Mouse (Mus musculus) embryo, embryonic 9.5 days (tissue): ENCODE measurements at regions not wholly inside any gene's neighbourhood (a gene's known extent, or its start where the extent isn't known, plus 50 kb on each side); places are given as distances from the start of the nearest gene placed in this dataset.

Experiments used
- DNase-seq: peaks from one replicate; pipeline ENCODE4 v3.0.0-alpha.2; 2017; ENCODE audit errors: extremely low spot score

GRCm38 (mm10) chr3:136611682-136612081, 58.2 kb upstream of the Ppp3ca start:
- DNase-seq = no peak

- DNase-seq = no peak
Measured at GRCm38 (mm10) chr3:136610556-136610924, 59.4 kb upstream of the Ppp3ca start.

- peak; percentile 33 for DNase-seq
Measured at GRCm38 (mm10) chr3:136609855-136610555, 59.9 kb upstream of the Ppp3ca start.

- DNase-seq = no peak
Measured at GRCm38 (mm10) chr3:136601706-136602105, 68.2 kb upstream of the Ppp3ca start.

- no peak for DNase-seq
Measured at GRCm38 (mm10) chr3:136583937-136584336, 86.0 kb upstream of the Ppp3ca start.

- no peak for DNase-seq
Measured at GRCm38 (mm10) chr3:136578016-136578415, 91.9 kb upstream of the Ppp3ca start.

- DNase-seq = peak; percentile 3
Measured at GRCm38 (mm10) chr3:136570517-136570916, 99.4 kb upstream of the Ppp3ca start.

- no peak for DNase-seq
Measured at GRCm38 (mm10) chr3:136556488-136556887, 113.4 kb upstream of the Ppp3ca start.

- DNase-seq = no peak
Measured at GRCm38 (mm10) chr3:136549471-136549870, 120.5 kb upstream of the Ppp3ca start.

- no peak for DNase-seq
Measured at GRCm38 (mm10) chr3:136531604-136532003, 138.3 kb upstream of the Ppp3ca start.

- no peak for DNase-seq
Measured at GRCm38 (mm10) chr3:136508575-136508974, 161.3 kb upstream of the Ppp3ca start.

- no peak for DNase-seq
Measured at GRCm38 (mm10) chr3:136507070-136507469, 162.9 kb upstream of the Ppp3ca start.

GRCm38 (mm10) chr3:136494831-136495230, 169.0 kb upstream of the Bank1 start:
- DNase-seq = no peak

- DNase-seq = no peak
Measured at GRCm38 (mm10) chr3:136491683-136492082, 165.8 kb upstream of the Bank1 start.

- no peak for DNase-seq
Measured at GRCm38 (mm10) chr3:136471693-136472092, 145.8 kb upstream of the Bank1 start.

GRCm38 (mm10) chr3:136462747-136463146, 136.9 kb upstream of the Bank1 start:
- no peak for DNase-seq

- DNase-seq = no peak
Measured at GRCm38 (mm10) chr3:136456471-136457117, 130.7 kb upstream of the Bank1 start.

- DNase-seq = no peak
Measured at GRCm38 (mm10) chr3:136455651-136456470, 130.0 kb upstream of the Bank1 start.

- no peak for DNase-seq
Measured at GRCm38 (mm10) chr3:136454967-136455366, 129.1 kb upstream of the Bank1 start.

GRCm38 (mm10) chr3:136450986-136451774, 125.3 kb upstream of the Bank1 start:
- DNase-seq = no peak

- DNase-seq = no peak
Measured at GRCm38 (mm10) chr3:136450361-136450895, 124.6 kb upstream of the Bank1 start.

- no peak for DNase-seq
Measured at GRCm38 (mm10) chr3:136449364-136449763, 123.5 kb upstream of the Bank1 start.
